Mouse (Mus musculus): ENCODE measurements at regions not wholly inside any gene's neighbourhood (a gene's known extent, or its start where the extent isn't known, plus 50 kb on each side); places are given as distances from the start of the nearest gene placed in this dataset.
"Not testable (repeated sequence)": the region's sequence is repeated elsewhere in the genome, so short reads cannot be mapped to it uniquely, and the experiment has no call there.

GRCm38 (mm10) chrX:110269652-110270051, 544.4 kb upstream of the Pou3f4 start:
- H3K27me3 ChIP-seq (ENCODE audit: control insufficient read depth, insufficient read depth, low read length, poor library complexity, severe bottlenecking) = no peaks in the 10 kb centered on the region
- peak overlapping the region; percentile 69; the same call in 1 of the 2 replicates for H3K27ac ChIP-seq (ENCODE audit: insufficient read depth, low read length)
- no peaks in the 10 kb centered on the region for H3K36me3 ChIP-seq (ENCODE audit: control insufficient read depth, insufficient read depth, low read length, poor library complexity, severe bottlenecking)
- TF ChIP-seq POLR2A (IDR thresholded peaks at IDR 0.05; ENCODE audit: insufficient read depth, low read length) = no peak
- TF ChIP-seq CTCF (IDR thresholded peaks at IDR 0.05; ENCODE audit: low read depth, low read length) = no peak
- no peak for TF ChIP-seq EP300 (IDR thresholded peaks at IDR 0.05; ENCODE audit: insufficient read depth, low read depth, low read length)
- no peak overlapping the region for H3K9ac ChIP-seq (ENCODE audit: low read depth, poor library complexity, severe bottlenecking)
- peaks cover 3% of the 10 kb centered on the region; the same call in 1 of the 2 replicates for H3K9me3 ChIP-seq (replicated peaks; ENCODE audit: control insufficient read depth, insufficient read depth, low read length, poor library complexity, severe bottlenecking)
- H3K4me1 ChIP-seq (ENCODE audit: control insufficient read depth, insufficient read depth, low read length) = no peaks in the 10 kb centered on the region
- H3K4me3 ChIP-seq (ENCODE audit: low read depth, low read length) = no peak overlapping the region

DNA sequence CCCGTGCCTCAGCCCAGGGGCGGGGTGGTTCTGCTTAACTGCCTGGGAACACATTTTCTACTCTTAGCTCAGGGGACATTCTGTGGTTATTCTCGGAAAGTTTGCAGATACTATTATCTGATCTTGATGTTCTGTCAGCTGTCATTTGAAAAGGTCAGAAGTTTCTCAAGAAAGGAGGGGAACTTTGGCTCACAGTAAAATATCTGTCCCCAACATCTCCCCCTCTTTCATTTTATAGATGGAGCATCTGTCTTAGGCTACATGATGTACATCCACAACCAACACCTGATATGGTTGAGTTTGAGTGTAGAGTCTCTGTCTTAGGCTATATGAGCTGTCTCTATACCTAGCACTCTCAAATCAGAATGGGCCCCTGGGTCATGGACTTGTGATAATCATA, 539.8 kb upstream of the Pou3f4 start:
- H3K9me3 ChIP-seq (replicated peaks; ENCODE audit: control insufficient read depth, insufficient read depth, low read length, poor library complexity, severe bottlenecking); H3K4me3 ChIP-seq (ENCODE audit: low read depth, low read length); H3K36me3 ChIP-seq (ENCODE audit: control insufficient read depth, insufficient read depth, low read length, poor library complexity, severe bottlenecking); H3K4me1 ChIP-seq (ENCODE audit: control insufficient read depth, insufficient read depth, low read length); H3K9ac ChIP-seq (ENCODE audit: low read depth, poor library complexity, severe bottlenecking); H3K27ac ChIP-seq (ENCODE audit: insufficient read depth, low read length); H3K27me3 ChIP-seq (ENCODE audit: control insufficient read depth, insufficient read depth, low read length, poor library complexity, severe bottlenecking): not testable (repeated sequence)

DNA sequence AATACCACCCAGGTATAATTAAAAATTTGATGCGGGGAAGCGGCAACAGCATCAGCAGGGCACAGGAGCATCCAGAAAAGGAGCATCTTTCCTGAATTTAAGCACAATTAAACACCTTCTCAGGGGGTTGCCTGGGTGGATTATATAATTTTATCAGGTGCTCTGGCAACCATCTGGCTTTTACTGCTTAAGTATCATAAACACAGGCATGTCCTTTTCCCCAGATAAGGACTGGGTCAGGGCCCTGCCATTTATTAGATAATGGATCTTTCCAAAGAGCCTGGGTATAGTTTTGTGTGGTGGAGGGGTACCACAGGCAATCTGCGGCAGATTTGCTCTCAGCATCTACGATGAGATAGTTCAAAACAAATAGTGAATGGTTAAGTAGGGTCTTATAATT, 538.7 kb upstream of the Pou3f4 start:
- H3K9me3 ChIP-seq (replicated peaks; ENCODE audit: control insufficient read depth, insufficient read depth, low read length, poor library complexity, severe bottlenecking) = peaks cover 4% of the 10 kb centered on the region; the same call in 1 of the 2 replicates
- H3K4me3 ChIP-seq (ENCODE audit: low read depth, low read length) = no peak overlapping the region
- no peaks in the 10 kb centered on the region for H3K36me3 ChIP-seq (ENCODE audit: control insufficient read depth, insufficient read depth, low read length, poor library complexity, severe bottlenecking)
- no peaks in the 10 kb centered on the region for H3K4me1 ChIP-seq (ENCODE audit: control insufficient read depth, insufficient read depth, low read length)
- no peak overlapping the region for H3K9ac ChIP-seq (ENCODE audit: low read depth, poor library complexity, severe bottlenecking)
- no peak overlapping the region for H3K27ac ChIP-seq (ENCODE audit: insufficient read depth, low read length)
- TF ChIP-seq POLR2A (IDR thresholded peaks at IDR 0.05; ENCODE audit: insufficient read depth, low read length) = no peak
- TF ChIP-seq CTCF (IDR thresholded peaks at IDR 0.05; ENCODE audit: low read depth, low read length) = no peak
- no peaks in the 10 kb centered on the region for H3K27me3 ChIP-seq (ENCODE audit: control insufficient read depth, insufficient read depth, low read length, poor library complexity, severe bottlenecking)

- Histone ChIP-seq H3K9ac (ENCODE audit: low read depth, poor library complexity, severe bottlenecking) (no peak overlapping the region), H3K9me3 (replicated peaks; ENCODE audit: control insufficient read depth, insufficient read depth, low read length, poor library complexity, severe bottlenecking) (peaks cover 4% of the 10 kb centered on the region; the same call in 1 of the 2 replicates), H3K4me1 (ENCODE audit: control insufficient read depth, insufficient read depth, low read length) (no peaks in the 10 kb centered on the region), H3K36me3 (ENCODE audit: control insufficient read depth, insufficient read depth, low read length, poor library complexity, severe bottlenecking) (no peaks in the 10 kb centered on the region), H3K27ac (ENCODE audit: insufficient read depth, low read length) (no peak overlapping the region), H3K27me3 (ENCODE audit: control insufficient read depth, insufficient read depth, low read length, poor library complexity, severe bottlenecking) (no peaks in the 10 kb centered on the region), H3K4me3 (ENCODE audit: low read depth, low read length) (no peak overlapping the region)
- no peak for TF ChIP-seq POLR2A (IDR thresholded peaks at IDR 0.05; ENCODE audit: insufficient read depth, low read length)
- no peak for TF ChIP-seq EP300 (IDR thresholded peaks at IDR 0.05; ENCODE audit: insufficient read depth, low read depth, low read length)
- TF ChIP-seq CTCF (IDR thresholded peaks at IDR 0.05; ENCODE audit: low read depth, low read length) = no peak
Observed at GRCm38 (mm10) chrX:110275830-110276229, 538.2 kb upstream of the Pou3f4 start.

DNA sequence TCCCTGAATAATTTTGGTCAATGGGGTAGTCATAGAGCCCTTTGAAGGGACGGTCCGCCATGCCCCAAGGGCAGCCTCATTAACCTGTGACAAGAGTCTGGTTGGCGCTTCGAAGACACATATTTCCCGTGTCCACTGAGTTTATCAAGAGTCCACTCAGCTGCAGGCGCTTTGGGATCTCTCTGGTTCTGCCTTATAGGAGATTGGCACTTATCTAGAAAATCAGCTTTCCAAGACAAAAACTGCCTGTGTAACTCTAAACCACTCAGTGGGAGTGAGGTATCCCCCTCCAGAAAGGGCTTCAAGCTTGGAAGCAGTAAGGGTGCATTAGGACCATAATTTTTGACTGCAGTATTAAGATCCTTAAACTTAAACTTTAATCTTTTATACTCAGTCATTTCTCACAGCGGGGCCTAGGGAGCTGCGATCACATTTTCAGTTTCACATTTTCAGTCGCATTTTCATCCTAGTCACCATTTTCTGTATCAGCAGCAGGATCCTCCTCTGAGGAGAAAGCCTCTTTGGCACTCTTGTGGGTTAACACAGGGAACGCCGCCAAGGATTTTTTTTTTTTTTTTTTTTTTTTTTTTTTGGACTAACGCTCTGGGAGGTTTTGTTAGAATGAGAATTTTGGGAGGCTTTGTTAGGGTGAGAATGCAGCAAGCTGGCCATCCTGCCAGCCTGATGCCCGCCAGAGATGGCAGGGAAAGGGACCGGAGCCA, 534.4 kb upstream of the Pou3f4 start:
- no peak for TF ChIP-seq CTCF (IDR thresholded peaks at IDR 0.05; ENCODE audit: low read depth, low read length)
- TF ChIP-seq POLR2A (IDR thresholded peaks at IDR 0.05; ENCODE audit: insufficient read depth, low read length) = no peak
- TF ChIP-seq EP300 (IDR thresholded peaks at IDR 0.05; ENCODE audit: insufficient read depth, low read depth, low read length) = no peak
- no peaks in the 10 kb centered on the region for H3K4me1 ChIP-seq (ENCODE audit: control insufficient read depth, insufficient read depth, low read length)

GRCm38 (mm10) chrX:110281389-110281872, 532.6 kb upstream of the Pou3f4 start:
- not testable (repeated sequence) for H3K4me3 ChIP-seq (ENCODE audit: low read depth, low read length); H3K36me3 ChIP-seq (ENCODE audit: control insufficient read depth, insufficient read depth, low read length, poor library complexity, severe bottlenecking); H3K9me3 ChIP-seq (replicated peaks; ENCODE audit: control insufficient read depth, insufficient read depth, low read length, poor library complexity, severe bottlenecking)

More for the DNA sequence above, 534.4 kb upstream of the Pou3f4 start:
- Histone ChIP-seq H3K4me3 (ENCODE audit: low read depth, low read length) (no peak overlapping the region), H3K9ac (ENCODE audit: low read depth, poor library complexity, severe bottlenecking) (no peak overlapping the region), H3K36me3 (ENCODE audit: control insufficient read depth, insufficient read depth, low read length, poor library complexity, severe bottlenecking) (no peaks in the 10 kb centered on the region), H3K27me3 (ENCODE audit: control insufficient read depth, insufficient read depth, low read length, poor library complexity, severe bottlenecking) (no peaks in the 10 kb centered on the region), H3K27ac (ENCODE audit: insufficient read depth, low read length) (no peak overlapping the region), H3K9me3 (replicated peaks; ENCODE audit: control insufficient read depth, insufficient read depth, low read length, poor library complexity, severe bottlenecking) (peaks cover 7% of the 10 kb centered on the region; the same call in 1 of the 2 replicates)

More at GRCm38 (mm10) chrX:110281389-110281872, 532.6 kb upstream of the Pou3f4 start:
- not testable (repeated sequence) for H3K27ac ChIP-seq (ENCODE audit: insufficient read depth, low read length); H3K27me3 ChIP-seq (ENCODE audit: control insufficient read depth, insufficient read depth, low read length, poor library complexity, severe bottlenecking); H3K4me1 ChIP-seq (ENCODE audit: control insufficient read depth, insufficient read depth, low read length); H3K9ac ChIP-seq (ENCODE audit: low read depth, poor library complexity, severe bottlenecking)

All from ES-Bruce4 (cell line).